Mouse (Mus musculus) kidney, adult 2 months (tissue): ENCODE data around the gene Uap1l1. TPM values are rescaled to one million over a fixed set of nuclear protein-coding genes. Genes with fewer than 3 reads are reported as not detected.

Experiments
- DNase-seq: peaks from one replicate; pipeline ENCODE4 v3.0.0; 2021
- H3K27ac ChIP-seq: fragments of 200-500 bp; 2 replicates; pipeline ENCODE4 v1.5.1; 2012; ENCODE audit warnings: low read depth, low read length, control low read depth, inconsistent platforms; ENCODE audit not compliant: insufficient read depth
- H3K27me3 ChIP-seq: fragments of 200-500 bp; replicated peaks from 2 replicates; pipeline ENCODE4 v1.6.1; 2012; ENCODE audit warnings: mild to moderate bottlenecking, moderate library complexity, low read length, inconsistent platforms; ENCODE audit not compliant: control insufficient read depth, insufficient read depth
- H3K36me3 ChIP-seq: fragments of 200-500 bp; 2 replicates; pipeline ENCODE4 v1.6.1; 2012; ENCODE audit warnings: mild to moderate bottlenecking, moderate library complexity, low read length, inconsistent platforms; ENCODE audit not compliant: control insufficient read depth, insufficient read depth
- H3K4me1 ChIP-seq: fragments of 200-500 bp; 2 replicates; pipeline ENCODE4 v1.6.1; 2011; ENCODE audit warnings: low read length; ENCODE audit not compliant: control insufficient read depth, insufficient read depth
- H3K4me3 ChIP-seq: fragments of 200-500 bp; 2 replicates; pipeline ENCODE4 v1.5.1; 2011; ENCODE audit warnings: mild to moderate bottlenecking, low read depth, low read length, control low read depth; ENCODE audit not compliant: insufficient read depth
- CTCF ChIP-seq: fragments of 200-500 bp; conservative IDR thresholded peaks from 2 replicates; pipeline ENCODE4 v1.5.1; 2011; ENCODE audit warnings: low read depth, mild to moderate bottlenecking, control low read depth, low read length, moderate library complexity, mixed read lengths; ENCODE audit not compliant: insufficient read depth, insufficient read length
- POLR2A ChIP-seq: fragments of 200-500 bp; IDR thresholded peaks from one replicate; pipeline ENCODE4 v1.6.1; 2011; ENCODE audit warnings: low read depth, low read length, control low read depth
- WGBS: fragments of 180-500 bp; shearing (Covaris S2); methylation state at CpG from one replicate; pipeline ENCODE4 v1.1.7; 2018; 5-methylcytosine and 5-hydroxymethylcytosine counted together
- polyA plus RNA-seq: library from polyadenylated mRNA; depleted of rRNA; stranded (reverse); fragments of >200 nt; gene quantifications from 2 replicates; pipeline ENCODE4 v1.2.3, GENCODE M21; 2012

The Uap1l1 gene
- polyA plus RNA-seq, 1 experiment = 125 TPM

DNA sequence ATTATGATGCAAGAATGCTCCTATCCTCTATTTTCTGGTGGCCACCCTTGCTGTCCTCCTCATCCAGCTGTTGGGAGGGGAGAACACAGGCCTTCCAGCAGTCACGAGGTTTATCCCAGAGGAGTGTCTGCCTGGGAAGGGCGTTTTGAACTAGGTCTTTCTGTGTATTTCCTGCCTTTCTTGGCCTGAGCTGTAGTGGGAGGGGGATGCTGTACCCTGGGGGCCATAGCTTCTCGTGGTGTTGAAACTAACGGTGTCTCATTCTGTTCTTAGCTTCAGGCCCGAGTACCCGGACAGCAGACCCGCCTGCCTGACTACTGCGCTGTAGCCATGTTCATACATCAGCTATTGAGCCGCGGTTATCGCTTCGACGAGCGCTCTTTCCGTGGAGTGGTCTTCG, 34.8 kb upstream of the Uap1l1 start:
- TF ChIP-seq POLR2A (no peak), CTCF (no peak)
- DNase-seq = no peak
- WGBS = 21% methylated on average over 16 of the region's 16 CpGs
- H3K27ac ChIP-seq = no peak overlapping the region
- no peaks in the 10 kb centered on the region for H3K27me3 ChIP-seq
- H3K4me3 ChIP-seq = no peak overlapping the region
- H3K4me1 ChIP-seq = peaks cover 7% of the 10 kb centered on the region; the same call in 1 of the 2 replicates
- H3K36me3 ChIP-seq = no peaks in the 10 kb centered on the region

DNA sequence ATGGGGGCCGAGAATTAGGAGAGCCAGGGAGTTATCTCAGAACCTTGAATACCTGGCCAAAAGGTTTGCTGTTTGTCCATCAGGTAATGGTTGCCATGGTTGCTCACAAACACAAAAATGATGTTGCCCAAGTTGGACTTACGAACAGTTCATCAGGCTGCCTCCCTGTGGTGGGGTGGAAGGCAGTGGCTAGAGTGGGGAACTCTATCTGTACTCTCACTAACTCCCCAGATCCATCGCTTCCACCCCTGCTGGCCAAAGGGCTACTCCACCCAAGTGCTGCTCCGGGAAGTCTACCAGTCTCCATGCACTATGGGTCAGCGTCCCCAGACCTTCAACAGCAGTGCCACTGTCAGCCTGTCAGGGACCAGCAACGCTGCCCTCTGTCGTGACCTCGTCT, 33.6 kb upstream of the Uap1l1 start, which contains the start of gene Npdc1:
TSS of gene Npdc1 (plus strand) at position 301 of the 400 bp plus-strand sequence.
- Histone ChIP-seq H3K36me3 (no peaks in the 10 kb centered on the region), H3K27me3 (no peaks in the 10 kb centered on the region), H3K4me3 (no peak within 1 kb of the TSS), H3K27ac (no peak within 1 kb of the TSS), H3K4me1 (peaks cover 8% of the 10 kb centered on the region; the same call in 1 of the 2 replicates)
- no peak for DNase-seq
- WGBS = 84% methylated on average over 8 of the region's 8 CpGs
- no peak for TF ChIP-seq CTCF
- TF ChIP-seq POLR2A = no peak

DNA sequence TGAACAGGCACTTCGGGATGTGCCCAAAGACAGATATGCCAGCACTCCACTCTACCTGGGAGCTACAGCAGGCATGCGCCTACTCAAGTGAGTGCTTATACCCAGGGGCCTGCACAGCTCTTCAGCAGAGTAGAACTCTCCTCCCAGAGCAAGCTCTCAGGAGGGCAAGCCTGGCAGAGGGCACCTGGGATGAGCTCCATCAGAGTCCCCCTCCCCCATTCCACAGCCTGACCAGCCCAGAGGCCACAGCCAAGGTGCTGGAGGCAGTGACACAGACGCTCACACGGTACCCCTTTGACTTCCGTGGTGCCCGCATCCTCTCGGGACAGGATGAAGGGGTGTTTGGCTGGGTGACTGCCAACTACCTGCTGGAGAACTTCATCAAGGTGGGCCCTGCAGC, 32.6 kb upstream of the Uap1l1 start:
- no peaks in the 10 kb centered on the region for H3K36me3 ChIP-seq
- H3K4me3 ChIP-seq = no peak overlapping the region
- TF ChIP-seq CTCF (no peak), POLR2A (no peak)
- H3K27ac ChIP-seq = no peak overlapping the region
- no peak for DNase-seq
- 97% methylated on average over 7 of the region's 7 CpGs for WGBS
- peaks cover 8% of the 10 kb centered on the region; the same call in 1 of the 2 replicates for H3K4me1 ChIP-seq
- no peaks in the 10 kb centered on the region for H3K27me3 ChIP-seq

DNA sequence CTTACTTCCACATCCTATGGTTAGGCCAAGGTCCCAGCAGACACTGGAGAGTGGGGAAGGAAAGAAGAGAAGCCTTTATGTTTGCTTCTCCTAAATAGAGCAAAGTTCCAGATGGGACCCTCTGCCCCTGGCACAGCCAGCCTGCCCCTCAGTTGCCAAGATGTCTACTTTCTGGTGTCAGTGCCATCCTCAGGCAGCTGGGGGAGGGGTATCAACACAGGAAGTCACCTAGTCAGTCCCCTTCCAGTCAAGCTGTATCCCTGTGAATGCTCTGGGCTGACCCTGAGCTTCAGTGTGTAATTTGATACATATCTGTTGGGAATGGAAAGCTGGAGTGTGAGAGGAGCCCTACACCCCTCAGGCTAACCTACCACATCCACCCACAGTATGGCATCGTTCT, 31.5 kb upstream of the Uap1l1 start:
- H3K4me1 ChIP-seq = peaks cover 8% of the 10 kb centered on the region; the same call in 1 of the 2 replicates
- TF ChIP-seq CTCF (no peak), POLR2A (no peak)
- no peaks in the 10 kb centered on the region for H3K27me3 ChIP-seq
- no peak overlapping the region for H3K27ac ChIP-seq
- WGBS = 71% methylated on average over 1 of the region's 1 CpGs
- H3K36me3 ChIP-seq = no peaks in the 10 kb centered on the region
- no peak for DNase-seq
- no peak overlapping the region for H3K4me3 ChIP-seq

DNA sequence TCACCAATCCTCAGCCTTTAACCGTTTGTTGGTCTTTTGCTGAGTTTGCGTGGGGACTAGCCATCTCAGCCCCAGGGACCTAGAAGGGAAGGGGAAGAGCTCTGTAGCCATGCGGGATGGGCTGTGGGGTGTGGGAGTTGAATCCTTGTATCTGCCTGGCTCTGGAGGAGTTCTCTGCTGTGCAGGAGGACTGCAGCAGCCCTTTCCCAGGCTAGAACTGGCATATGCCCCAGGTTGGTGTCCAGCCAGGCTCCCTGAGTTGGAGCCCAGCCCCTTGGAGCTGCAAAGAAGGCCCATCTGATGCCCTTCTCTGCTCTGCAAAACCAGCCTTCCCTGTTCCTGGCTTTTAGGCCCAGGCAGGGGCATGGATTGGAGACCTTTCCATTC, 31.1 kb upstream of the Uap1l1 start:
- no peak for DNase-seq
- H3K27ac ChIP-seq = no peak overlapping the region
- H3K4me1 ChIP-seq = peaks cover 8% of the 10 kb centered on the region; the same call in 1 of the 2 replicates
- 76% methylated on average over 3 of the region's 3 CpGs for WGBS
- H3K36me3 ChIP-seq = no peaks in the 10 kb centered on the region
- H3K4me3 ChIP-seq = no peak overlapping the region
- TF ChIP-seq CTCF (no peak), POLR2A (no peak)
- H3K27me3 ChIP-seq = no peaks in the 10 kb centered on the region

DNA sequence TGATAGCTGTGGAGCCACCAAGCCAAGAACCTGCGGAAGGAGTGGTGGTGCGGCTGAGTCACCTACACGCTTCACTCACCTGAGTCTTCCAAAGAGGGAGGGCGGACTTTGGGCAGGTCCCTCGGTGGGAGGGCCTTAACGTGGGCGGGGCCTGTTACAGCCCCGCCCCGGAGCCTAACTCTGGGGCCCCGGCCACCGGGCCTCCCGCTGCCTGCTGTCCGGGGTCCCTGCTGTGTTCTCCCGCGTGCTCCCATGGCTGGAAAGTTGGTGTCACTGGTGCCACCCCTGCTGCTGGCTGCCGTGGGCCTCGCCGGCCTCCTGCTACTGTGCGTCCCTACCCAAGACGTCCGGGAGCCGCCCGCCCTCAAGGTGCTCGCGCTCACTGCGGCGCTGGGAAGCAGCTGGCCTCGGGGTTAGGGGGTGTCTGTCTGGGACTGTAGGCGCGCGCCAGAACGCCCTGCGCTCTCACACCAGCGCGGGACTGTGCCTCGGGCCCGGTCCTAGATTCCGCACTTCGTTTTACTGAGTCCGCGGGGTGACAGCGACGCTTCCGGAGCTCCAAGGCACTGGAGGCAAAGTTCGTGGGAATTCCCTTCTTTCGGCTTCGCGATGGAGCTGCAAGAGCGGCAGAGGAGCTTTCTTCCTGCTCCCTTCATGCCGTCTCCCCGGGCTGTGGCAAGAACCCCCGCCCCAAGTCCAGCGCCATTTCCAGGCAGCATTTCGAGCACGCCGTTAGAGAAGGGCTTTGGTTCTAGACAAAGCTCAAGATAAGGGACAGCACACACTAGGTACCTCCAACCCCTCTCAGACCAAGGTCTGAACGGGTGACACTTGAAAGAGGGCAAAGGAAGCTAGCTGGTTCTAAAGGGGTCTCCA, 30.5 kb upstream of the Uap1l1 start, which contains the start of gene Entpd2:
TSS of gene Entpd2 (plus strand) at position 154 of the 876 bp plus-strand sequence.
- no peaks in the 10 kb centered on the region for H3K27me3 ChIP-seq
- H3K36me3 ChIP-seq = no peaks in the 10 kb centered on the region
- peak; percentile 73 for DNase-seq
- TF ChIP-seq CTCF = 0 out of 2 replicates have a peak, but pooled peaks have one; percentile 27
- TF ChIP-seq POLR2A = no peak
- H3K4me3 ChIP-seq = peak within 1 kb of the TSS; percentile 59
- no peak within 1 kb of the TSS for H3K27ac ChIP-seq
- peaks cover 8% of the 10 kb centered on the region; the same call in 1 of the 2 replicates for H3K4me1 ChIP-seq
- WGBS = 4% methylated on average over 57 of the region's 57 CpGs

DNA sequence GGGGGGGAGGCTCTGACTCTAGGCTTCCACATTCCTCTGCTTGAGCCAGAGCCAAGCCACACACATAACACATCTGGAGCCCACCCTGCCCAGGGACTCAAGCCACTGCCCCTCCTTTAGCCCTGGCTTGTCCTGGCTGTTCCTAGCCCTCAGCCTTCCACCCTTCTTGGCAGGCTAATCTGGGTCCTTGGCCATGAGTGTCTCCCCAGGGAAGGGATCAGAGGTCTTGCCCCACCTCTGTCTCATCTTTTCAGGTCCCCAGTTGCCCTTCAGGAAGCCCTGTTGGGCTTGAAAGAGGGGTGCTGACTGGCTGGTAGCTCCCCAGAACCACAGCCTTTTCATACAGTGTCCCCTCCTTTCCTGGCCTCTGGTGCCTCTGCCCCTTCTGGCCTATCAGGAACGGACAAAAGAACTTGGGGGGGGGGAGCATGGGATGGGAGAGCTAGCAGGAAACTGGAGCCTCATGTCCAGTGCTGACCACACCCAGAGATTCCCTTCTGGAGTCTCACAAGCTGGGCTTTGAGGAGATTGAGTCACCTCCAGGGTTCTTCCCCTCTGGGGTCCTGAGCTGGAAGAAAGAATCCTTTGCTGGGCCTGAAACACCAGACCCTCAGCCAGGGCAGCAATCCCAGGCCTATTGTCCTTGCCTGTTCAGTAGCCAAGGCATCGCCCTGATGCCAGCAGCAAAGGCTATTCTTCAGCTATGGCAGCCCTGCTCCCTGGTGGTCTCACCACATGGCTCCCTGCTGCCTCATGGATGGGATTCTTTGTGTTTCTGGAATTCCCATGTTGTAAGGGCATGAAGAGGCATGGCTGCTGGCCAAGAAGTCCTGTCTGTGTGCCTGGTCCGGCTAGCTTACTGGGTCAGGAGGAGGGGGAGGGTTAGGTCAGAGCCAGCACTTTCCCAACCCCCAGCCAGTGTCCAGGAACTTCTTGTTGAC, 29.1 kb upstream of the Uap1l1 start:
- DNase-seq = peak; percentile 29
- H3K27ac ChIP-seq = no peak overlapping the region

More for the DNA sequence above, 29.1 kb upstream of the Uap1l1 start:
- Histone ChIP-seq H3K4me1 (peaks cover 8% of the 10 kb centered on the region; the same call in 1 of the 2 replicates), H3K27me3 (no peaks in the 10 kb centered on the region), H3K36me3 (no peaks in the 10 kb centered on the region), H3K4me3 (no peak overlapping the region)
- TF ChIP-seq CTCF = no peak
- no peak for TF ChIP-seq POLR2A
- 42% methylated on average over 3 of the region's 3 CpGs for WGBS
